Mouse (Mus musculus): ENCODE results near the gene Lrrc1. TPM values are rescaled to one million over a fixed set of nuclear protein-coding genes. Genes with fewer than 3 reads are reported as not detected.

Lrrc1 gene
- total RNA-seq (2023) = 1 to 10 TPM; 6.8 to 8.0 TPM

GRCm38 (mm10) chr9:77544354-77545067 lies at the start of gene Lrrc1:
Gene Lrrc1 (minus strand): TSS chr9:77544870.

Other genes starting within 250 kb of the Lrrc1 start
- not detected for gene Mlip, start 191.9 kb downstream of the Lrrc1 start, total RNA-seq (2023)
- not detected for gene Klhl31, start 91.6 kb upstream of the Lrrc1 start, total RNA-seq (2023)
- 10 to 100 TPM; 34.4 to 36.0 TPM for gene Gclc, start 209.7 kb upstream of the Lrrc1 start, total RNA-seq (2023)